Mouse (Mus musculus): ENCODE results near the gene Pxdc1.

Pxdc1 gene

GRCm38 (mm10) chr13:34653391-34653790, at the start of gene Pxdc1:
TSS of gene Pxdc1 (minus strand) at chr13:34653486.
- no peak for DNase-seq (ENCODE audit: low read depth, low spot score)

- DNase-seq (ENCODE audit: low read depth, low spot score) = no peak
These were observed 47.3 kb upstream of the Pxdc1 start for GRCm38 (mm10) chr13:34700630-34701029.

GRCm38 (mm10) chr13:34700091-34700490, 46.8 kb upstream of the Pxdc1 start:
- DNase-seq (ENCODE audit: low read depth, low spot score) = no peak

GRCm38 (mm10) chr13:34696734-34697332, 43.5 kb upstream of the Pxdc1 start:
- DNase-seq (ENCODE audit: low read depth, low spot score) = peak; percentile 86

- DNase-seq (ENCODE audit: low read depth, low spot score) = no peak
These were observed 39.8 kb upstream of the Pxdc1 start for GRCm38 (mm10) chr13:34693111-34693510.

- DNase-seq (ENCODE audit: low read depth, low spot score) = no peak
These were observed 37.8 kb upstream of the Pxdc1 start for GRCm38 (mm10) chr13:34691049-34691448.

GRCm38 (mm10) chr13:34685008-34685765, 31.9 kb upstream of the Pxdc1 start:
- peak; percentile 25 for DNase-seq (ENCODE audit: low read depth, low spot score)

- peak; percentile 24 for DNase-seq (ENCODE audit: low read depth, low spot score)
These were observed 30.6 kb upstream of the Pxdc1 start for GRCm38 (mm10) chr13:34683762-34684488.

- peak; percentile 96 for DNase-seq (ENCODE audit: low read depth, low spot score)
These were observed 30.0 kb upstream of the Pxdc1 start for GRCm38 (mm10) chr13:34683270-34683669.

GRCm38 (mm10) chr13:34676507-34676906, 23.2 kb upstream of the Pxdc1 start:
- no peak for DNase-seq (ENCODE audit: low read depth, low spot score)

- peak; percentile 15 for DNase-seq (ENCODE audit: low read depth, low spot score)
These were observed 22.6 kb upstream of the Pxdc1 start for GRCm38 (mm10) chr13:34675847-34676383.

GRCm38 (mm10) chr13:34673354-34673753, 20.1 kb upstream of the Pxdc1 start:
- no peak for DNase-seq (ENCODE audit: low read depth, low spot score)

- DNase-seq (ENCODE audit: low read depth, low spot score) = no peak
These were observed 16.9 kb upstream of the Pxdc1 start for GRCm38 (mm10) chr13:34669919-34670865.

- no peak for DNase-seq (ENCODE audit: low read depth, low spot score)
These were observed 13.9 kb upstream of the Pxdc1 start for GRCm38 (mm10) chr13:34667197-34667596.

- DNase-seq (ENCODE audit: low read depth, low spot score) = no peak
These were observed 11.8 kb upstream of the Pxdc1 start for GRCm38 (mm10) chr13:34665074-34665473.

- no peak for DNase-seq (ENCODE audit: low read depth, low spot score)
These were observed 10.5 kb upstream of the Pxdc1 start for GRCm38 (mm10) chr13:34663762-34664161.

- peak; percentile 77 for DNase-seq (ENCODE audit: low read depth, low spot score)
These were observed 6.2 kb upstream of the Pxdc1 start for GRCm38 (mm10) chr13:34659507-34659906.

GRCm38 (mm10) chr13:34656351-34656750, 3.1 kb upstream of the Pxdc1 start:
- DNase-seq (ENCODE audit: low read depth, low spot score) = no peak

GRCm38 (mm10) chr13:34652353-34653241, 689 bp downstream of the Pxdc1 start:
- DNase-seq (ENCODE audit: low read depth, low spot score) = no peak

GRCm38 (mm10) chr13:34652016-34652352, 1.3 kb downstream of the Pxdc1 start:
- no peak for DNase-seq (ENCODE audit: low read depth, low spot score)

Measured in 3T3-L1 (cell line).